Mouse (Mus musculus) stomach, embryonic 14.5 days (tissue): ENCODE measurements at regions not wholly inside any gene's neighbourhood (a gene's known extent, or its start where the extent isn't known, plus 50 kb on each side); places are given as distances from the start of the nearest gene placed in this dataset.

ENCODE experiments used
- ATAC-seq: fragments of 200-750 bp; cut with Nextera tagmentation; 2 replicates; pipeline ENCODE4 v1.8.0; 2017; ENCODE audit warnings: low read depth, moderate TSS enrichment; ENCODE audit not compliant: insufficient number of reproducible peaks, insufficient read depth, low FRiP score
- H3K27ac ChIP-seq: fragments of 300-500 bp; sonication (generic); 2 replicates; pipeline ENCODE4 v1.5.1; 2014; ENCODE audit warnings: mild to moderate bottlenecking, low read length, moderate library complexity, mixed read lengths
- H3K27me3 ChIP-seq: fragments of 300-500 bp; sonication (generic); 2 replicates; pipeline ENCODE4 v1.6.1; 2014; ENCODE audit warnings: low read length, control low read depth, mixed read lengths; ENCODE audit not compliant: control insufficient read depth, insufficient read depth
- H3K36me3 ChIP-seq: fragments of 300-500 bp; sonication (generic); 2 replicates; pipeline ENCODE4 v1.6.1; 2014; ENCODE audit warnings: mild to moderate bottlenecking, control low read depth, low read length, moderate library complexity, mixed read lengths; ENCODE audit not compliant: control insufficient read depth, insufficient read depth
- H3K4me1 ChIP-seq: fragments of 300-500 bp; sonication (generic); 2 replicates; pipeline ENCODE4 v1.6.1; 2014; ENCODE audit warnings: low read length, control low read depth, mixed read lengths; ENCODE audit not compliant: control insufficient read depth, insufficient read depth
- H3K4me2 ChIP-seq: fragments of 300-500 bp; sonication (generic); replicated peaks from 2 replicates; pipeline ENCODE4 v1.6.1; 2014; ENCODE audit warnings: low read depth, low read length, control low read depth
- H3K4me3 ChIP-seq: fragments of 300-500 bp; sonication (generic); 2 replicates; pipeline ENCODE4 v1.5.1; 2014; ENCODE audit warnings: low read depth, low read length, control low read depth
- H3K9ac ChIP-seq: fragments of 300-500 bp; sonication (generic); replicated peaks from 2 replicates; pipeline ENCODE4 v1.6.1; 2014; ENCODE audit warnings: low read depth, mild to moderate bottlenecking, control low read depth, low read length, moderate library complexity, mixed read lengths
- H3K9me3 ChIP-seq: fragments of 300-500 bp; sonication (generic); 2 replicates; pipeline ENCODE4 v1.6.1; 2016; ENCODE audit warnings: low read depth, low read length, control low read depth; ENCODE audit not compliant: control insufficient read depth
- WGBS: fragments of 180-500 bp; shearing (Covaris S2); extraction: QIAGEN DNeasy Blood & Tissue Kit; methylation state at CpG from one replicate; pipeline ENCODE4 v1.1.7; 2014; 5-methylcytosine and 5-hydroxymethylcytosine counted together

DNA sequence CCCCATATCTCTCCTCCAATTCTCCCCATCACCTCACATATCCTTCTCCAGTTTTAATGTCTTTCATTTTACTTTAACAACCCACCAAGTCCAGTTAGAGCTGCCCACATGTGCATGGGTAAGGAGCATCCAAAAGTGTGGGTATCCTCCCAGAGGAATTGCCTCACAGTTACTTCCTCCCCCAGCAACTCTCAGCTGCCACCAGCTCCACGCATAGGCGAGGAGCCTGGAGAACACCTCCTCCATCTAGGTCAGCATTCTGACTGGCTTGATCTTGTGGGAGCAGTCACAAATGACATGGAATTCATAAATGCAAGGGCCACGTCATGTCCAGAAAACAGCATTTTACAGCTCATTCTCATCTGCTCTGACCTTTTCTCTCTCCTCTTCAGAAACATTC lies 63.9 kb upstream of the Ldb2 start:
- Histone ChIP-seq H3K4me1 (peaks cover 7% of the 10 kb centered on the region; the same call in 1 of the 2 replicates), H3K4me2 (no peak overlapping the region), H3K4me3 (no peak overlapping the region), H3K9me3 (no peaks in the 10 kb centered on the region), H3K27me3 (no peaks in the 10 kb centered on the region), H3K9ac (no peak overlapping the region), H3K36me3 (no peaks in the 10 kb centered on the region), H3K27ac (no peak overlapping the region)
- WGBS = 74% methylated on average over 3 of the region's 3 CpGs
- no peak for ATAC-seq

DNA sequence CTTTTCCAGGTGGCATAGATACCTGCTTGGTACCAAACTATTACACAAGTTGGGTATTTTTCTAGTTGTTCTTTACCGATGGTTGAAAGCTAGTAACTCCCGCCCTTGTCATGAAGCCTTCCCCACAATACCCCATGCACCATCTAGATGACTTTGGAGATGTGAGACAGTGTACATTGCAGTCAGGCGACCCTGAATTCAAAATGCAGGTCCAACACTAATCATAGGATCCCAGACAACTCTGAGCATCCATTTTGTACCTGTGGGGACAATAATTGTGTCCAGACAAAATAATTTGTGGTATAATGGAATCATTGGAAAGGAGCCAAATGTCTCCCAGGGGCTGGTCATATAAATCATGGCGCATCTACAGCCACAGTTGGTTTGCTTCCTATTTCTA lies 54.7 kb upstream of the Ldb2 start:
- Histone ChIP-seq H3K36me3 (no peaks in the 10 kb centered on the region), H3K4me2 (no peak overlapping the region), H3K9me3 (no peaks in the 10 kb centered on the region), H3K27me3 (no peaks in the 10 kb centered on the region), H3K4me1 (no peaks in the 10 kb centered on the region), H3K4me3 (no peak overlapping the region), H3K9ac (no peak overlapping the region), H3K27ac (no peak overlapping the region)
- ATAC-seq = no peak
- 74% methylated on average over 4 of the region's 4 CpGs for WGBS
